Mouse (Mus musculus) kidney, postnatal 14 days (tissue): Measurements from ENCODE around the gene Cacna2d3.

Experiments
- DNase-seq: peaks from one replicate; pipeline ENCODE4 v3.0.0; 2022; ENCODE audit warnings: mixed read lengths

The Cacna2d3 gene

GRCm38 (mm10) chr14:29228976-29229716, 492.5 kb downstream of the Cacna2d3 start:
- DNase-seq, result peak; percentile 2

GRCm38 (mm10) chr14:29228471-29228870, 493.2 kb downstream of the Cacna2d3 start:
- no peak for DNase-seq

- no peak for DNase-seq
These were observed 493.7 kb downstream of the Cacna2d3 start for GRCm38 (mm10) chr14:29227959-29228358.

GRCm38 (mm10) chr14:29225754-29226365, 495.8 kb downstream of the Cacna2d3 start:
- DNase-seq, result no peak

- DNase-seq, result no peak
These were observed 498.7 kb downstream of the Cacna2d3 start for GRCm38 (mm10) chr14:29223012-29223411.

GRCm38 (mm10) chr14:29222191-29222882, 499.3 kb downstream of the Cacna2d3 start:
- DNase-seq, result no peak

- no peak for DNase-seq
These were observed 505.6 kb downstream of the Cacna2d3 start for GRCm38 (mm10) chr14:29216106-29216505.

GRCm38 (mm10) chr14:29204967-29205268, 516.7 kb downstream of the Cacna2d3 start:
- DNase-seq, result no peak

- DNase-seq, result no peak
These were observed 517.3 kb downstream of the Cacna2d3 start for GRCm38 (mm10) chr14:29204236-29204966.

GRCm38 (mm10) chr14:29196171-29196570, 525.5 kb downstream of the Cacna2d3 start:
- DNase-seq, result no peak

- DNase-seq, result no peak
These were observed 530.2 kb downstream of the Cacna2d3 start for GRCm38 (mm10) chr14:29191426-29191825.

GRCm38 (mm10) chr14:29183730-29184129, 537.9 kb downstream of the Cacna2d3 start:
- no peak for DNase-seq

GRCm38 (mm10) chr14:29179397-29179888, 542.2 kb downstream of the Cacna2d3 start:
- no peak for DNase-seq

- peak; percentile 6 for DNase-seq
These were observed 542.8 kb downstream of the Cacna2d3 start for GRCm38 (mm10) chr14:29178695-29179396.

GRCm38 (mm10) chr14:29174762-29175161, 546.9 kb downstream of the Cacna2d3 start:
- DNase-seq, result no peak

GRCm38 (mm10) chr14:29172207-29172606, 549.5 kb downstream of the Cacna2d3 start:
- no peak for DNase-seq

GRCm38 (mm10) chr14:29164653-29165030, 557.0 kb downstream of the Cacna2d3 start:
- no peak for DNase-seq

GRCm38 (mm10) chr14:29163998-29164652, 557.5 kb downstream of the Cacna2d3 start:
- no peak for DNase-seq

- no peak for DNase-seq
These were observed 561.9 kb downstream of the Cacna2d3 start for GRCm38 (mm10) chr14:29159803-29160202.

- no peak for DNase-seq
These were observed 564.6 kb downstream of the Cacna2d3 start for GRCm38 (mm10) chr14:29157096-29157495.

- no peak for DNase-seq
These were observed 577.5 kb downstream of the Cacna2d3 start for GRCm38 (mm10) chr14:29144184-29144583.

- DNase-seq, result no peak
These were observed 584.0 kb downstream of the Cacna2d3 start for GRCm38 (mm10) chr14:29137614-29138013.
